Mouse (Mus musculus): ENCODE data around the gene Cttnbp2. TPM values are rescaled to one million over a fixed set of nuclear protein-coding genes. Genes with fewer than 3 reads are reported as not detected.
"Not testable (repeated sequence)": the region's sequence is repeated elsewhere in the genome, so short reads cannot be mapped to it uniquely, and the experiment has no call there.

Cttnbp2 gene
- polyA plus RNA-seq, 1 experiment from 2014 or later = 0.88 TPM

DNA sequence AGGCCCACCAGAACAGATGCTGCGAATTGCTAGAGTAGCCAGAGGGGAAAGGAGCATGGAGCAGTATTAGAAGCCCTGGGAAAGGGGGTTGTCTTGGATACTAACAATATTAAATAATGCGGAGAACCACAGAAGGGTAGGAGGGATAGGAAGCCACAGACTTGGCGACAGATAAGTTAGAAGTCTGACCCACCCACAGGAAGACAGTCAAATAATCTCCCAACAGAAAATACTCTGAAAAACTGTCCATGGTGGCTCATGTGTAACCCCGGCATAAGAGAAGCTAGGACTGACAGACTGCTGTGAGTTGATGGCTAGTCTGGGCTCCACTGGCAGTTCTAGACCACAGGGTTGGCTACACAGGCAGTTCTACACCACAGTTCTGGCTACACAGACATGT is 98.7 kb downstream of the Cttnbp2 start:
- DNase-seq = no peak
- H3K4me2 ChIP-seq (ENCODE audit: low read depth, low read length) = no peak overlapping the region
- WGBS (ENCODE audit: insufficient replicate concordance) = 63% methylated on average over 4 of the region's 4 CpGs
- ATAC-seq = no peak
- H3K9ac ChIP-seq (replicated peaks) = no peak overlapping the region
- no peaks in the 10 kb centered on the region for H3K9me3 ChIP-seq (ENCODE audit: low read length)
- no peak for TF ChIP-seq CTCF (IDR thresholded peaks at IDR 0.05; ENCODE audit: low read depth)
- TF ChIP-seq EP300 (IDR thresholded peaks at IDR 0.05; ENCODE audit: low read depth) = no peak
- H3K4me1 ChIP-seq (ENCODE audit: insufficient read depth) = no peaks in the 10 kb centered on the region
- H3K4me3 ChIP-seq (ENCODE audit: low read depth, low read length) = no peak overlapping the region
- H3K27me3 ChIP-seq (ENCODE audit: insufficient read depth, low read length) = no peaks in the 10 kb centered on the region
- no peak overlapping the region for H3K27ac ChIP-seq (ENCODE audit: low read depth)
- no peaks in the 10 kb centered on the region for H3K36me3 ChIP-seq (replicated peaks; ENCODE audit: insufficient read depth, low read length)

DNA sequence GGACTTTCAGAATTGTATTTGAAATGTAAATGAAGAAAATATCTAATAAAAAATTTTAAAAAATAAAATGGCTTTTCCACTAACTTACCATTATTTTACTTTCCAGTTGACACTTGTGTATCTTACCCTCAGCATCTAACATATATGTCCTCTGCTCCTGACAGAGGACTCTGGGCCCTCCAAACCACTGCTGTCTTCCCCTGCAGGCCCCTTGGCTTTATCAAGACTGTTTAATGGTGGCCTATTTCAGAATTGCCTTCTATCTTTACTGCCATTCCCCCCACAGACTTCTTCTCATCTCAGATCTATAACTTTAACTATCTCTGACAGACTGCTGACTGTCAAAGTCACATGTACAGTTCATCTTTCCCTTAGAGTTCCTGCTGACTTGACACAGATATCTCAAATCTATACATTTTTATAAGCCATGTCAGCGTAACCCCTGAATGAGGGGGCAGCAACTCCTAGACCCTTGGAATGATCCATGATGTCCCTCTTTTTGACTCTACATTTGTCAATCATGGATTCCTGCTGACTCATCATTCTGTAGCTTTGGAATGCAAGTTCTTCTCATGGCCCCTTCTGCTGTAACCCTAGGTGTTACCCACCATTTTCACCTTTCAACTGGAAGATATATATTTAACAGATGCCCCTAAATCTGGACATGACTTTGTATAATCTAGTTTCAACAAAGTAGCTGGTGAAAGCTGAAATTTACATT is 103.0 kb downstream of the Cttnbp2 start:
- H3K4me1 ChIP-seq (ENCODE audit: insufficient read depth) = no peaks in the 10 kb centered on the region
- H3K4me2 ChIP-seq (ENCODE audit: low read depth, low read length) = no peak overlapping the region
- ATAC-seq (no peak), DNase-seq (no peak)
- TF ChIP-seq EP300 (IDR thresholded peaks at IDR 0.05; ENCODE audit: low read depth) = no peak
- TF ChIP-seq CTCF (IDR thresholded peaks at IDR 0.05; ENCODE audit: low read depth) = no peak
- no peaks in the 10 kb centered on the region for H3K36me3 ChIP-seq (replicated peaks; ENCODE audit: insufficient read depth, low read length)
- H3K27me3 ChIP-seq (ENCODE audit: insufficient read depth, low read length) = no peaks in the 10 kb centered on the region
- no peaks in the 10 kb centered on the region for H3K9me3 ChIP-seq (ENCODE audit: low read length)
- H3K27ac ChIP-seq (ENCODE audit: low read depth) = no peak overlapping the region
- H3K4me3 ChIP-seq (ENCODE audit: low read depth, low read length) = no peak overlapping the region
- WGBS (ENCODE audit: insufficient replicate concordance) = 76% methylated on average over 1 of the region's 1 CpGs
- no peak overlapping the region for H3K9ac ChIP-seq (replicated peaks)

DNA sequence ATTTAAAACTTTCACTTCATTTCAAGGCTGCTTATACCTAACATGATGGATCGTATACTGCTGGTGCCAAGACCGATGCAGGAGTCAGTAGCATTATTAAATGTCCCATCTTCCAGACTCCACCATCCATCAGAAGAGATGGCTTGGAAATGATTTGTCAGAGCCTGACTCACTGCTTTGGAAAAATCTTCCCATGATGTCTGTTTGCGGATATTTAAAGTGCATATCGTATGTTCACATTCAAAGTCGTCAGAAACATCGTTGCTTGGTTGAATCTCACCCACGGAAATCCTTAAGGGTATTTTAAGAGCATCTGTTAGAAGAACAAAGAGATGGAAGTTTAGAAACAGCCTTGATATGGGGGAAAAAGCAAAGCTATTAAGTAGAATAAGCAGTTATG is 106.2 kb downstream of the Cttnbp2 start:
- no peak overlapping the region for H3K27ac ChIP-seq (ENCODE audit: low read depth)
- H3K4me3 ChIP-seq (ENCODE audit: low read depth, low read length) = no peak overlapping the region
- H3K27me3 ChIP-seq (ENCODE audit: insufficient read depth, low read length) = no peaks in the 10 kb centered on the region
- no peaks in the 10 kb centered on the region; the same call in 1 of the 2 replicates for H3K9me3 ChIP-seq (ENCODE audit: low read length)
- 95% methylated on average over 7 of the region's 7 CpGs for WGBS (ENCODE audit: insufficient replicate concordance)
- DNase-seq (no peak), ATAC-seq (no peak)
- no peaks in the 10 kb centered on the region for H3K4me1 ChIP-seq (ENCODE audit: insufficient read depth)
- no peak overlapping the region for H3K9ac ChIP-seq (replicated peaks)
- TF ChIP-seq EP300 (IDR thresholded peaks at IDR 0.05; ENCODE audit: low read depth) = no peak
- no peak for TF ChIP-seq CTCF (IDR thresholded peaks at IDR 0.05; ENCODE audit: low read depth)
- H3K4me2 ChIP-seq (ENCODE audit: low read depth, low read length) = no peak overlapping the region
- H3K36me3 ChIP-seq (replicated peaks; ENCODE audit: insufficient read depth, low read length) = no peaks in the 10 kb centered on the region

- no peak for DNase-seq
- peaks cover 4% of the 10 kb centered on the region; the same call in 1 of the 2 replicates for H3K9me3 ChIP-seq (ENCODE audit: low read length)
- no peak overlapping the region for H3K4me2 ChIP-seq (ENCODE audit: low read depth, low read length)
- no peaks in the 10 kb centered on the region for H3K36me3 ChIP-seq (replicated peaks; ENCODE audit: insufficient read depth, low read length)
- H3K4me1 ChIP-seq (ENCODE audit: insufficient read depth) = no peaks in the 10 kb centered on the region
- H3K9ac ChIP-seq (replicated peaks) = no peak overlapping the region
- TF ChIP-seq EP300 (IDR thresholded peaks at IDR 0.05; ENCODE audit: low read depth) (no peak), CTCF (IDR thresholded peaks at IDR 0.05; ENCODE audit: low read depth) (peak; percentile 61)
- WGBS (ENCODE audit: insufficient replicate concordance) = 93% methylated on average over 1 of the region's 1 CpGs
- no peak overlapping the region for H3K4me3 ChIP-seq (ENCODE audit: low read depth, low read length)
- H3K27ac ChIP-seq (ENCODE audit: low read depth) = no peak overlapping the region
- ATAC-seq = no peak
- no peaks in the 10 kb centered on the region for H3K27me3 ChIP-seq (ENCODE audit: insufficient read depth, low read length)
Observed at GRCm38 (mm10) chr6:18401066-18401674, 113.5 kb downstream of the Cttnbp2 start.

DNA sequence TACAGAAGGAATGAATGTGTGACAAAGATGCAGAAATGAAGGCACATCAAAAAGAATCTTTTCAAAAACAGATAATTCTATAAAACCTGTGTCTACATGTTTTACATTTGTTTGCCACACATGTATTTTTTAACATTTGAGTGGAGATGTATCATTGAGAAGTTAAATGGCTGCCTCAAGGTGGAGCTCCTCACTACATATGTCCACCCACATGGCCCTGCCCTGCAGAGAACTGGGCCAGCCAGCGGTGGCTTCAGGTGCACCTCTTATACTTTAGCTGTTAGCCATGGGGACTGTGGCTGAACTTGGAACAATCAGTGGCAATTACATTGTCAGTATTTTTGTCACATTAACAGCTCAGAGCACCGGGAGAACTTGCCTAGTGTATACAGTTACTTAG is 133.3 kb downstream of the Cttnbp2 start:
- no peaks in the 10 kb centered on the region for H3K27me3 ChIP-seq (ENCODE audit: insufficient read depth, low read length)
- H3K4me3 ChIP-seq (ENCODE audit: low read depth, low read length) = no peak overlapping the region
- ATAC-seq (no peak), DNase-seq (no peak)
- no peaks in the 10 kb centered on the region for H3K4me1 ChIP-seq (ENCODE audit: insufficient read depth)
- TF ChIP-seq EP300 (IDR thresholded peaks at IDR 0.05; ENCODE audit: low read depth) (no peak), CTCF (IDR thresholded peaks at IDR 0.05; ENCODE audit: low read depth) (no peak)
- H3K4me2 ChIP-seq (ENCODE audit: low read depth, low read length) = no peak overlapping the region
- no peak overlapping the region for H3K9ac ChIP-seq (replicated peaks)
- 78% methylated on average over 2 of the region's 2 CpGs for WGBS (ENCODE audit: insufficient replicate concordance)
- no peaks in the 10 kb centered on the region for H3K36me3 ChIP-seq (replicated peaks; ENCODE audit: insufficient read depth, low read length)
- H3K27ac ChIP-seq (ENCODE audit: low read depth) = no peak overlapping the region
- H3K9me3 ChIP-seq (ENCODE audit: low read length) = no peaks in the 10 kb centered on the region

GRCm38 (mm10) chr6:18380300-18381202 is 134.1 kb downstream of the Cttnbp2 start:
- no peak overlapping the region for H3K27ac ChIP-seq (ENCODE audit: low read depth)
- no peak overlapping the region for H3K4me3 ChIP-seq (ENCODE audit: low read depth, low read length)
- H3K36me3 ChIP-seq (replicated peaks; ENCODE audit: insufficient read depth, low read length) = no peaks in the 10 kb centered on the region
- ATAC-seq = no peak
- TF ChIP-seq CTCF (IDR thresholded peaks at IDR 0.05; ENCODE audit: low read depth) = no peak
- no peak for TF ChIP-seq EP300 (IDR thresholded peaks at IDR 0.05; ENCODE audit: low read depth)
- H3K9ac ChIP-seq (replicated peaks) = no peak overlapping the region
- no peaks in the 10 kb centered on the region for H3K27me3 ChIP-seq (ENCODE audit: insufficient read depth, low read length)
- no peaks in the 10 kb centered on the region for H3K4me1 ChIP-seq (ENCODE audit: insufficient read depth)
- WGBS (ENCODE audit: insufficient replicate concordance) = 74% methylated on average over 13 of the region's 13 CpGs
- H3K4me2 ChIP-seq (ENCODE audit: low read depth, low read length) = no peak overlapping the region
- DNase-seq = no peak
- H3K9me3 ChIP-seq (ENCODE audit: low read length) = no peaks in the 10 kb centered on the region

DNA sequence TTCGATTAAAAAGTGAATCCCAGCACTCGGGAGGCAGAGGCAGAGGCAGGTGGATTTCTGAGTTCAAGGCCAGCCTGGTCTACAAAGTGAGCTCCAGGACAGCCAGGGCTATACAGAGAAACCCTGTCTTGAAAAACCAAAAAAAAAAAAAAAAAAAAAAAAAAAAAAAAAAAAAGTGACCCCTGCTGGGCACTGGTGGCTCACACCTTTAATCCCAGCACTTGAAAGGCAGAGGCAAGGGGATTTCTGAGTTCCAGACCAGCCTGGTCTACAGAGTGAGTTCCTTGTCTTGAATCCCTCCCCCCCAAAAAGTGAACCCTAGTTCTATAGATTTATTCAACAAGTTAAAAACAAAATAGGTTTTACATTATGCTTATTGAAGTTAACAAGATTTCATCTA is 136.9 kb downstream of the Cttnbp2 start:
- H3K27ac ChIP-seq (ENCODE audit: low read depth); ATAC-seq: not testable (repeated sequence)
- WGBS (ENCODE audit: insufficient replicate concordance) = 74% methylated on average over 2 of the region's 2 CpGs

More for the DNA sequence above, 136.9 kb downstream of the Cttnbp2 start:
- H3K4me1 ChIP-seq (ENCODE audit: insufficient read depth); H3K36me3 ChIP-seq (replicated peaks; ENCODE audit: insufficient read depth, low read length); DNase-seq; H3K27me3 ChIP-seq (ENCODE audit: insufficient read depth, low read length); H3K4me3 ChIP-seq (ENCODE audit: low read depth, low read length); H3K9me3 ChIP-seq (ENCODE audit: low read length); H3K9ac ChIP-seq (replicated peaks); H3K4me2 ChIP-seq (ENCODE audit: low read depth, low read length): not testable (repeated sequence)

Measured in liver, postnatal 0 days (tissue).